Mouse (Mus musculus) spleen, adult 2 months (tissue): ENCODE measurements around the gene Gm37240.

Experiments
- CTCF ChIP-seq: fragments of 200-500 bp; IDR thresholded peaks from 2 replicates; pipeline ENCODE4 v1.5.1; 2011; ENCODE audit warnings: mild to moderate bottlenecking, inconsistent platforms; ENCODE audit not compliant: insufficient read depth, insufficient read length, insufficient replicate concordance; ENCODE audit errors: extremely low read depth
- POLR2A ChIP-seq: fragments of 200-500 bp; IDR thresholded peaks from 2 replicates; pipeline ENCODE4 v1.6.1; 2011; ENCODE audit warnings: low read depth, low read length, inconsistent platforms

GRCm38 (mm10) chr3:84478896-84479292 is 1408.4 kb downstream of the Gm37240 start:
- no peak for TF ChIP-seq CTCF
- TF ChIP-seq POLR2A: no peak
